Mouse (Mus musculus): Measurements from ENCODE around the gene Tdrkh. TPM values are rescaled to one million over a fixed set of nuclear protein-coding genes. Genes with fewer than 3 reads are reported as not detected.

Tdrkh gene
- total RNA-seq (2012; rRNA removed) = not detected in 2 replicates
- total RNA-seq (2014; rRNA removed) = not detected in 2 replicates
- not detected in 2 replicates for polyA plus RNA-seq (2012; ENCODE audit: insufficient read length, low read depth)

DNA sequence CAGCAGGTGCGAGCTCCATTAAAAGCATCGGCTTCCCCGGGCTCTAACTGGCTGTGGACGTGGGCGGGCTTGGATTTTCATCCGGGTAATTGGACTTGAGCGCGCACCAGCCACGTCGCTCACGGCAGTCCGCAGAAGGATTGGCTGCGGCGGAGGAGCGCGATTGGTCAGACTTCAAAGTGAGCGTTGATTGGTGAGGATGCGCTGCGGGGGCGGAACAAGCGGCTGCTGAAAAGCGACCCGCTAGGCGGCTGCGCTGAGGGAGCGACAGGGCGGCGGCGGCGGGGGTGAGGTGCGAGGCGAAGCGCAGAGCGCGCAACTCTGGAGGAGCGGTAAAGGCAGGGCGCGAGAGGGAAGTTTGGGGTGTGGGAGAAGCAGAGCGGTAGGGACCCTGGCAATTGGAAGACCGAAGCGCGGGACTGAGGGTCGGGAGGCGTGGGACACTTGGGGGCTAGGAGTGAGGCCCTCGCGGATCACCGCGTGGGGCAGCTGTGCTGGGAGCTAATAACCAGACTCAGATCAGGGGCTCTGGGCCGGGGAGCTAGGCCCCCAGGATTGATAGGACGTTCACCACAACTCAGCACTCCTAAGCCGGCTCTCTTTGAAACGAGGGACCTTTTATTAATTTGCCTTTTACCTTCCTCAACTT lies at the start of gene Tdrkh:
Gene Tdrkh, plus strand, starts transcription at position 243 of the 649 bp plus-strand sequence.
- in situ Hi-C loops (cut with MboI; ENCODE audit: low pct_ligation_motif_present, low pct_unique_long_range_greater_than_20kb, low sequenced_read_pairs) = no loop called here
- no peaks in the 10 kb centered on the region for H3K27me3 ChIP-seq (replicated peaks)
- no peak within 1 kb of the TSS for H3K4me2 ChIP-seq (ENCODE audit: insufficient read depth, low read depth, poor library complexity, severe bottlenecking)
- H3K4me1 ChIP-seq (ENCODE audit: control insufficient read depth in 1 of 2, insufficient read depth in 2 of 2) = no peaks in the 10 kb centered on the region
- no peaks in the 10 kb centered on the region for H3K36me3 ChIP-seq (replicated peaks in 1 of 2; ENCODE audit: control insufficient read depth in 1 of 2, insufficient read depth in 1 of 2, low read length in 1 of 2)
- no peak within 1 kb of the TSS for H3K9ac ChIP-seq (ENCODE audit: insufficient read depth, low read depth)
- DNase-seq (ENCODE audit: extremely low read depth) = no peak
- no peaks in the 10 kb centered on the region for H3K9me3 ChIP-seq (replicated peaks; ENCODE audit: low read length)
- no peaks in the 10 kb centered on the region for H3K79me2 ChIP-seq (replicated peaks; ENCODE audit: control insufficient read depth, extremely low read depth, insufficient read depth, poor library complexity, severe bottlenecking)
- no peak within 1 kb of the TSS for H3K27ac ChIP-seq (ENCODE audit: insufficient read depth, low read depth)
- H3K4me3 ChIP-seq (replicated peaks in 1 of 3; ENCODE audit: low read depth in 2 of 3, low read length in 2 of 3, poor library complexity in 1 of 3) = no peak within 1 kb of the TSS
- dilution Hi-C loops (cut with MboI; ENCODE audit: extremely low pct_ligation_motif_present, extremely low pct_unique_long_range_greater_than_20kb, low sequenced_read_pairs) = no loop called here
- TF ChIP-seq RAD21 (IDR thresholded peaks at IDR 0.05; ENCODE audit: low read depth, low read length) (no peak), UBTF (IDR thresholded peaks at IDR 0.05; ENCODE audit: low read depth, low read length) (no peak), USF1 (IDR thresholded peaks at IDR 0.05; ENCODE audit: low read depth, low read length) (no peak), POLR2A (IDR thresholded peaks at IDR 0.05; ENCODE audit: low read depth, low read length) (no peak), TCF12 (IDR thresholded peaks at IDR 0.05; ENCODE audit: low read depth, low read length) (no peak), MAFK (IDR thresholded peaks at IDR 0.05; ENCODE audit: insufficient replicate concordance, low read length) (no peak), CHD1 (IDR thresholded peaks at IDR 0.05; ENCODE audit: low read depth, low read length) (no peak), MXI1 (IDR thresholded peaks at IDR 0.05; ENCODE audit: low read depth, low read length) (no peak), KAT2A (IDR thresholded peaks at IDR 0.05; ENCODE audit: insufficient replicate concordance, low read length) (no peak), E2F4 (IDR thresholded peaks at IDR 0.05; ENCODE audit: insufficient replicate concordance, low read depth, low read length) (no peak), MYC (IDR thresholded peaks at IDR 0.05; ENCODE audit: low read depth, low read length) (no peak), PAX5 (IDR thresholded peaks at IDR 0.05; ENCODE audit: low read length) (no peak), POLR2AphosphoS2 (IDR thresholded peaks at IDR 0.05; ENCODE audit: low read depth, low read length) (no peak), CTCF (conservative IDR thresholded peaks at IDR 0.05 in 1 of 2, IDR thresholded peaks at IDR 0.05 in 1 of 2; ENCODE audit: low read depth in 2 of 2, low read length in 2 of 2) (no peak), SMC3 (IDR thresholded peaks at IDR 0.05; ENCODE audit: low read depth, low read length) (no peak)

- no peaks in the 10 kb centered on the region for H3K27me3 ChIP-seq (replicated peaks)
- dilution Hi-C loops (cut with MboI; ENCODE audit: extremely low pct_ligation_motif_present, extremely low pct_unique_long_range_greater_than_20kb, low sequenced_read_pairs) (no loop called here), in situ Hi-C loops (cut with MboI; ENCODE audit: low pct_ligation_motif_present, low pct_unique_long_range_greater_than_20kb, low sequenced_read_pairs) (no loop called here)
- H3K79me2 ChIP-seq (replicated peaks; ENCODE audit: control insufficient read depth, extremely low read depth, insufficient read depth, poor library complexity, severe bottlenecking) = no peaks in the 10 kb centered on the region
- no peak overlapping the region for H3K4me3 ChIP-seq (replicated peaks in 1 of 3; ENCODE audit: low read depth in 2 of 3, low read length in 2 of 3, poor library complexity in 1 of 3)
- peaks cover 10% of the 10 kb centered on the region for H3K9me3 ChIP-seq (replicated peaks; ENCODE audit: low read length)
- no peak overlapping the region for H3K27ac ChIP-seq (ENCODE audit: insufficient read depth, low read depth)
- no peak for DNase-seq (ENCODE audit: extremely low read depth)
- peaks cover 0 to 9% of the 10 kb centered on the region in 2 experiments; a peak in 2 of 4 replicates for H3K4me1 ChIP-seq (ENCODE audit: control insufficient read depth in 1 of 2, insufficient read depth in 2 of 2)
- H3K36me3 ChIP-seq (replicated peaks in 1 of 2; ENCODE audit: control insufficient read depth in 1 of 2, insufficient read depth in 1 of 2, low read length in 1 of 2) = peaks cover 0 to 11% of the 10 kb centered on the region in 2 experiments
- no peak overlapping the region for H3K9ac ChIP-seq (ENCODE audit: insufficient read depth, low read depth)
- H3K4me2 ChIP-seq (ENCODE audit: insufficient read depth, low read depth, poor library complexity, severe bottlenecking) = no peak overlapping the region
- no peak for TF ChIP-seq NELFE (IDR thresholded peaks at IDR 0.05; ENCODE audit: low read depth, low read length)
- no peak for TF ChIP-seq BHLHE40 (IDR thresholded peaks at IDR 0.05; ENCODE audit: low read depth, low read length)
- no peak for TF ChIP-seq RCOR1 (conservative IDR thresholded peaks at IDR 0.05; ENCODE audit: low read depth, low read length)
- TF ChIP-seq POLR2AphosphoS2 (IDR thresholded peaks at IDR 0.05; ENCODE audit: low read depth, low read length) = no peak
- no peak for TF ChIP-seq HCFC1 (IDR thresholded peaks at IDR 0.05; ENCODE audit: low read depth, low read length)
- no peak for TF ChIP-seq MAX (IDR thresholded peaks at IDR 0.05; ENCODE audit: low read length)
- TF ChIP-seq IRF4 (IDR thresholded peaks at IDR 0.05; ENCODE audit: low read depth, low read length) = no peak
- TF ChIP-seq USF2 (conservative IDR thresholded peaks at IDR 0.05; ENCODE audit: low read depth, low read length) = no peak
- no peak for TF ChIP-seq SIN3A (IDR thresholded peaks at IDR 0.05; ENCODE audit: low read length)
- TF ChIP-seq POLR2A (IDR thresholded peaks at IDR 0.05; ENCODE audit: low read depth, low read length) = no peak
- TF ChIP-seq MXI1 (IDR thresholded peaks at IDR 0.05; ENCODE audit: low read depth, low read length) = no peak
- TF ChIP-seq MEF2A (IDR thresholded peaks at IDR 0.05; ENCODE audit: borderline replicate concordance, low read depth, low read length) = no peak
- TF ChIP-seq NRF1 (IDR thresholded peaks at IDR 0.05; ENCODE audit: low read depth, low read length) = no peak
- TF ChIP-seq TCF12 (IDR thresholded peaks at IDR 0.05; ENCODE audit: low read depth, low read length) = no peak
- TF ChIP-seq MAZ (IDR thresholded peaks at IDR 0.05; ENCODE audit: low read depth, low read length) = no peak
Measured at GRCm38 (mm10) chr3:94363291-94364153, 49.6 kb upstream of the Tdrkh start.
